Mouse (Mus musculus): ENCODE data around the gene Fam161a. TPM values are rescaled to one million over a fixed set of nuclear protein-coding genes. Genes with fewer than 3 reads are reported as not detected.

Gene Fam161a
- polyA plus RNA-seq, 1 experiment: 4.2 TPM

DNA sequence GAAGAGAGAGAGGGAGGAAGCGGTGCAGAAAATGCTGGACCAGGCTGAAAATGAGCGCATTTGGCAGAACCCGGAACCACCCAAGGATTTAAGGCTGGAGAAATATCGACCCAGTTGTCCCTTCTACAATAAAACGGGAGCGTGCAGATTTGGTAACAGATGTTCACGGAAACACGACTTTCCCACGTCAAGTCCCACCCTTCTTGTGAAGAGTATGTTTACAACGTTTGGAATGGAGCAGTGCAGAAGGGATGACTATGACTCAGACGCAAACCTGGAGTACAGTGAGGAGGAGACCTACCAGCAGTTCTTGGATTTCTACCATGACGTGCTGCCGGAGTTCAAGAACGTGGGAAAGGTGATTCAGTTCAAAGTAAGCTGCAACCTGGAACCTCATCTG lies 33.7 kb upstream of the Fam161a start:
- Histone ChIP-seq H3K27ac (ENCODE audit: insufficient read depth, low read length) (peak overlapping the region; percentile 34; the same call in 1 of the 2 replicates), H3K4me1 (ENCODE audit: control insufficient read depth, insufficient read depth, low read length) (no peaks in the 10 kb centered on the region), H3K4me3 (ENCODE audit: insufficient read depth, low read length) (peak overlapping the region; percentile 57)
- TF ChIP-seq CTCF (IDR thresholded peaks at IDR 0.05; ENCODE audit: borderline replicate concordance, insufficient read depth, low read length) (no peak), POLR2A (IDR thresholded peaks at IDR 0.05; ENCODE audit: low read depth, low read length) (peak; percentile 28; the same call in 1 of the 2 replicates)

DNA sequence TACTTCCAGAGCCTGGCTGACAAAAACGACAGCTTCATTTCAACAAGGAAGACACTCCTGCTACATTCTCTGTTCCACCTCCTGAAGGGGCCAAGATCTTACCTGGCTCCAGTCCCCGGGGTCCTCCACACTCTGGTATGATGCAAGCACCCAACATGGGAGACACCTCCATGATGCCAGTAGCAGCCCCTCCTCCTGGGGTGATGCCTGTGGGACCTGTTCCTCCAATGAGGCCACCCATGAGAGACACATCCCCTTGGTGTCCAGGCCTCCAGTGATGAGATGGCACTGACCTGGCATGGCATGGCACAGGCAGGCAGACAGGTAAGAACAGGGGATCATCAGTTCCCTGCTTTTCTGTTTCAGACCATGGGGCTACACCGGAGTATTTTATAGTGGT lies 29.1 kb upstream of the Fam161a start:
- no peak overlapping the region for H3K4me3 ChIP-seq (ENCODE audit: insufficient read depth, low read length)
- TF ChIP-seq CTCF (IDR thresholded peaks at IDR 0.05; ENCODE audit: borderline replicate concordance, insufficient read depth, low read length) (no peak), POLR2A (IDR thresholded peaks at IDR 0.05; ENCODE audit: low read depth, low read length) (no peak)
- no peak overlapping the region for H3K27ac ChIP-seq (ENCODE audit: insufficient read depth, low read length)
- H3K4me1 ChIP-seq (ENCODE audit: control insufficient read depth, insufficient read depth, low read length): peaks cover 2% of the 10 kb centered on the region; the same call in 1 of the 2 replicates

DNA sequence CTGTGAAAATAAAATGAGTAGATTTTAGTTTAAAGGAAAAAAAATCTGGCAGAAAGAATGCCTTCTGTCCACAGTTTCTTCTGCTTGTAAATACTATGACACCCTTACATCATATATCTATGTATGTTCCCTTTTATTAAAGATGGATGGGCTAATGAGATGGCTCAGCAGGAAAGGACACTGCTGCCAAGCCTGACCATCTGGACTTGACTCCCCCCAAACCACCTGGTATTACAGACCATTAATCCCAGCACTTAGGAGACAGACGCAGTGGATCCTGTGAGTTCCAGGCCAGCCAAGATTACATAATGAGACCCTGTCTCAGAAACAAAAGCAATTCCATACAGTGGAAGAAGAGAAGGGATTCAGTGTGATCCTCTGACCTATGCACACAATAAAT lies 28.6 kb upstream of the Fam161a start:
- Histone ChIP-seq H3K4me3 (ENCODE audit: insufficient read depth, low read length) (no peak overlapping the region), H3K27ac (ENCODE audit: insufficient read depth, low read length) (no peak overlapping the region), H3K4me1 (ENCODE audit: control insufficient read depth, insufficient read depth, low read length) (peaks cover 2% of the 10 kb centered on the region; the same call in 1 of the 2 replicates)
- TF ChIP-seq POLR2A (IDR thresholded peaks at IDR 0.05; ENCODE audit: low read depth, low read length): no peak
- TF ChIP-seq CTCF (IDR thresholded peaks at IDR 0.05; ENCODE audit: borderline replicate concordance, insufficient read depth, low read length): no peak

DNA sequence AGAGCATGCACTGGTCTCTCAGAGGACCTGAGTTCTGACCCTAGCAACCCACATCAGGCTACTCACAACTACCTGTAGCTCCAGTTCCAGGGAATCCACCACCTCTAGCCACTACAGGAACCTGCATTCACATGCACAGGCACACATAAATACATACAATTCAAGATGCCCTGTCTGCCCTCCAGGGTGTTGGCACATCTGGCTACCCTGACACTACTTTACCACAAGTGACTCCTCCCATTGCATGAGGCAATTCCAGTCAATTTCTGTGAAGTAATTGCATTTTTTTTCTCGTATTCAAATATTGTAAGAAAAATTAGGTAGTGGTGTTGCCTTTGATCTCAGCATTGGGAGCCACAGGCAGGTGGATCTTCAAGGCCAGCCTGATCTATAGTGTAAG lies 28.1 kb upstream of the Fam161a start:
- peaks cover 2% of the 10 kb centered on the region; the same call in 1 of the 2 replicates for H3K4me1 ChIP-seq (ENCODE audit: control insufficient read depth, insufficient read depth, low read length)
- H3K27ac ChIP-seq (ENCODE audit: insufficient read depth, low read length): no peak overlapping the region
- TF ChIP-seq POLR2A (IDR thresholded peaks at IDR 0.05; ENCODE audit: low read depth, low read length) (no peak), CTCF (IDR thresholded peaks at IDR 0.05; ENCODE audit: borderline replicate concordance, insufficient read depth, low read length) (no peak)
- H3K4me3 ChIP-seq (ENCODE audit: insufficient read depth, low read length): no peak overlapping the region

DNA sequence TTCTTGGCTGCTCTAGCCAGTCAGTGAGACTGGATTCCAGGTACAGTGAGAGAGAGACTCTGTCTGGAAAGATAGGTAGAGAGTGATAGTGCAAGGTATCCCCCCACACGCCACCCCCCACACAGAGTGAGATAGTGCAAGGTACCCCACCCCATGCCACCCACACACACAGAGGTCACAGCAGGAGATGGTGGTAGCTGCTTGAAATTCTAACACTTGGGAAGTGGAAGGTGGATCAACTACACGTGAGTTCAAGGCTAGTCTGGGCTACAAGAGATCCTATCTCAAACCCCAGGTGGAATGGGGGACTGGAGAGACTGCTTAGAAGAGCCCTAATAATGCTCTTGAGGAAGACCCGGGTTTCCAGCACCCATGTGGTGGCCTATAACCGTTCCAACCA lies 26.3 kb upstream of the Fam161a start:
- H3K4me3 ChIP-seq (ENCODE audit: insufficient read depth, low read length): peak overlapping the region; percentile 86
- TF ChIP-seq POLR2A (IDR thresholded peaks at IDR 0.05; ENCODE audit: low read depth, low read length) (no peak), CTCF (IDR thresholded peaks at IDR 0.05; ENCODE audit: borderline replicate concordance, insufficient read depth, low read length) (no peak)
- no peak overlapping the region for H3K27ac ChIP-seq (ENCODE audit: insufficient read depth, low read length)
- H3K4me1 ChIP-seq (ENCODE audit: control insufficient read depth, insufficient read depth, low read length): peaks cover 2% of the 10 kb centered on the region; the same call in 1 of the 2 replicates

DNA sequence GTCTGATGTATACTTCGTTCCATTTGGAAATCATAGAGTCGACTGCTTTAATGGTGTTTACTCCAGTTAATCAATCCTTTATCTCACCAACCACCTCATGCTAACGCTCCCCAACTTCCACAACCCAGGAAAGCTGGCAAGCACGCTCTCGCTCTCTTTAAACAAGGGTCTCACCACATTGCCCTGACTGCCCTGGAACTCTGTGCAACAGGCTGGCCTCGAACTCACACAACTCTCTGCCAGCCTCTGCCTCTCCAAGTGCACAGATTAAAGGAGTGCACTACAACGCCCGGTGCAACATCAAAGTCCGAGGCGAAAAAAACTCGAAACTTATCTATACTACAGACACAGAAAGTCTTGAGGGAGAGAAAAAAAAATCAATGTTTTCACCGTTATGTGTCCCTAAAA lies 25.8 kb upstream of the Fam161a start:
- no peak for TF ChIP-seq CTCF (IDR thresholded peaks at IDR 0.05; ENCODE audit: borderline replicate concordance, insufficient read depth, low read length)
- no peak for TF ChIP-seq POLR2A (IDR thresholded peaks at IDR 0.05; ENCODE audit: low read depth, low read length)
- Histone ChIP-seq H3K4me3 (ENCODE audit: insufficient read depth, low read length) (peak overlapping the region; percentile 86), H3K27ac (ENCODE audit: insufficient read depth, low read length) (peak overlapping the region; percentile 83)

DNA sequence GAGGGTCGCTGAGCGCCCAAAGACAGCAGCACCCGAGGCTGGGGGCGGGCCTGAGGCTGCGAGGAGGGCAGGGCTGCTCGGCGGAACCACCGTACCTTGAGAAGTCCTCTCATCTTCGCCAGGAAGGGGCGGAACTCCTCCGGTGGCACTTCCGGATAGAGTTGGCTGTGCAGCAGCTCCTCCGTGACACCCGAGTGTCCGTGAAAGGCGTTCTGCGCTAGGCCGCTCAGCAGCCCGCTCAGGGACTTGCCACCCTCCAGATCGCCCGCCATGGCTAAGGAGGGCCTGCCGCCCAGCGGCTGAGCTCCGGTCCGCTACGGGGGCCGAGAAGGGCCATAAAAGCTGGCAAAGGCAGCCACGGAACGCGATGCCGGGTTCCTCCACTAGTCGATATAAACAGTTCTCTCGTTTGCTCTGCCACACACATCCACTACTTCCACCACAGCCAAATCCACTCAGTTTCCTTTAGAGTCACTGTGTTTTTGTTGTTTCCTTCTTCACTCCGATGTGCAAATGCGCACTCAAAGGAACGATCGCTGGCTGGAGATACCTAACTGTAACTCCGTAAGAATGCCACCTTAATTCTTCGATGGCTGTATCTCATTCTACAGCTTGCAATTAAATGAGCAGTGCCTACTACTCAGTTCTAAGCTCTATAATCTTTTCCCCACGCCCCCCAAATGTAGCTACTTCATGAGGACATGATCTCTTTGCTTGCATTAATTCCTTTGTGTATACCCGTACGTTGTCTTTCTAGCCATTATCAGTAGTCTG lies 25.2 kb upstream of the Fam161a start, which contains the start of the genes Gm28048 and Commd1:
Gene Gm28048, minus strand, starts transcription at position 107 of the 774 bp plus-strand sequence.
Gene Commd1, minus strand, starts transcription at position 399 of the 774 bp plus-strand sequence.
- TF ChIP-seq CTCF (IDR thresholded peaks at IDR 0.05; ENCODE audit: borderline replicate concordance, insufficient read depth, low read length) (peak; percentile 22; the same call in 1 of the 2 replicates), POLR2A (IDR thresholded peaks at IDR 0.05; ENCODE audit: low read depth, low read length) (peak; percentile 88)

More for the DNA sequence above, 25.8 kb upstream of the Fam161a start:
- H3K4me1 ChIP-seq (ENCODE audit: control insufficient read depth, insufficient read depth, low read length): peaks cover 2% of the 10 kb centered on the region; the same call in 1 of the 2 replicates

DNA sequence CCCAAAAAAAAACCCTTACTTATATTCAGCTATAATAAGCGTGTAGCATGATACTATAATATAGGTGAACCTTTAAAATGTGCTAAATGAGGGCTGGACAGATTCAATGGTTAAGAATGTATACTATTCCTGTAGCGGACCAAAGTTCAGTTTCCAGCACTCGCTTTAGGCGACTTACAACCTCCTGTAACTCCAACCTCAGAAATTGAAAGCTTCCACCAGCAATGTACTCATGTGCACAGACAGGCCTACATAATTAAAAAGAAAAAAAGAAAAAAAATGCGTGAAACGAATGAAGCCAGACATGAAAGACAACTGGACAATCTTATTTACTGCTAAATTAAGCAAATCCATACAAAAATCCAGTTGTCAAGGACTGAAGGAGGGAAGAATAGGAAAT lies 24.5 kb upstream of the Fam161a start:
- H3K4me1 ChIP-seq (ENCODE audit: control insufficient read depth, insufficient read depth, low read length): peaks cover 2% of the 10 kb centered on the region; the same call in 1 of the 2 replicates
- no peak overlapping the region for H3K4me3 ChIP-seq (ENCODE audit: insufficient read depth, low read length)
- H3K27ac ChIP-seq (ENCODE audit: insufficient read depth, low read length): no peak overlapping the region
- TF ChIP-seq CTCF (IDR thresholded peaks at IDR 0.05; ENCODE audit: borderline replicate concordance, insufficient read depth, low read length) (no peak), POLR2A (IDR thresholded peaks at IDR 0.05; ENCODE audit: low read depth, low read length) (no peak)

More for the DNA sequence above, 25.2 kb upstream of the Fam161a start, which contains the start of the genes Gm28048 and Commd1:
- Histone ChIP-seq H3K4me1 (ENCODE audit: control insufficient read depth, insufficient read depth, low read length) (peaks cover 2% of the 10 kb centered on the region; the same call in 1 of the 2 replicates), H3K27ac (ENCODE audit: insufficient read depth, low read length) (peak within 1 kb of the TSS; percentile 83), H3K4me3 (ENCODE audit: insufficient read depth, low read length) (peak within 1 kb of the TSS; percentile 86)

DNA sequence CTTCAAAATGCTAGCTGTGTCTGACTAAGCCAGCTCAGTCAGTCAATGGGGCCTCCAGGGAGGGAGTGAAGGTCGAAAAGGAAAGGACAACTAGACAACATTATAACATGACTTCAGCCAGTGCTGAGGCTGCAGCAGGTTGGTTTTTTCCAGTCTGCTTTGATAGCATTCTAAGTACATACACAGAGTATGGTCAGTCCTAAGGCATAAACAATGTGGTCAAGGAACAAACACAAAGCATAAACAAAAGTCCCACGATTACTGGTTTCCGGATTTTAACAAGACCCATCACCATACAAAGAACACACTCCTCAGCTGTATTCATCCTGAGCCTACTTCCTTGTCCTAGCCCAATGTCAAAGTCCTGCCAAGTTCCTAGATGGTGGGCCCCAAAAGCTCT lies 21.8 kb upstream of the Fam161a start:
- H3K4me3 ChIP-seq (ENCODE audit: insufficient read depth, low read length): no peak overlapping the region
- H3K4me1 ChIP-seq (ENCODE audit: control insufficient read depth, insufficient read depth, low read length): peaks cover 2% of the 10 kb centered on the region; the same call in 1 of the 2 replicates
- H3K27ac ChIP-seq (ENCODE audit: insufficient read depth, low read length): no peak overlapping the region
- TF ChIP-seq CTCF (IDR thresholded peaks at IDR 0.05; ENCODE audit: borderline replicate concordance, insufficient read depth, low read length): no peak
- no peak for TF ChIP-seq POLR2A (IDR thresholded peaks at IDR 0.05; ENCODE audit: low read depth, low read length)

DNA sequence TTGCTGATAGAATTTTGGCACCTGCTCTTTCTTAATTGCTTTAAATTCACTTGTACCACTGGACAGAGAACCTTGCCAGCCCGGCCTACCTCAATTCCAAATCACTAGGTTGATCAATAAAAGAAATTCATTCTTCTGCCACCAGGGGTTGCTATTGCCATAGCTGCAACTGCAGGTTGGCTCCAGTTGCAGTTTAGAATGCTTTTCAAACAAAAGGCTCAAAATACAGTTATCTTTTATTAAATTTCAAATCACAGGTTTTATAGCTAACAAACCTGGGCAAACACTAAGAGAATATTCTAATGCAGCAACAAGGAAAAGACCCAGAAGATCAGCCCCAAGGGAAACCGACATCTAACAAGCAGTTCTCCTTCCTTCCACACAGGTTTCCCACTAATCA lies 20.0 kb upstream of the Fam161a start:
- no peak overlapping the region for H3K27ac ChIP-seq (ENCODE audit: insufficient read depth, low read length)
- peaks cover 2% of the 10 kb centered on the region; the same call in 1 of the 2 replicates for H3K4me1 ChIP-seq (ENCODE audit: control insufficient read depth, insufficient read depth, low read length)
- TF ChIP-seq CTCF (IDR thresholded peaks at IDR 0.05; ENCODE audit: borderline replicate concordance, insufficient read depth, low read length): 0 out of 2 replicates have a peak, but pooled peaks have one; percentile 3
- TF ChIP-seq POLR2A (IDR thresholded peaks at IDR 0.05; ENCODE audit: low read depth, low read length): no peak
- no peak overlapping the region for H3K4me3 ChIP-seq (ENCODE audit: insufficient read depth, low read length)
